Mouse (Mus musculus): Measurements from ENCODE around the gene B3galt5.
A peak's percentile ranks its signal among the peaks of the same experiment; 100 is the strongest.

The B3galt5 gene

GRCm38 (mm10) chr16:96348070-96348469 is 112.5 kb downstream of the B3galt5 start:
- no peak for DNase-seq

DNA sequence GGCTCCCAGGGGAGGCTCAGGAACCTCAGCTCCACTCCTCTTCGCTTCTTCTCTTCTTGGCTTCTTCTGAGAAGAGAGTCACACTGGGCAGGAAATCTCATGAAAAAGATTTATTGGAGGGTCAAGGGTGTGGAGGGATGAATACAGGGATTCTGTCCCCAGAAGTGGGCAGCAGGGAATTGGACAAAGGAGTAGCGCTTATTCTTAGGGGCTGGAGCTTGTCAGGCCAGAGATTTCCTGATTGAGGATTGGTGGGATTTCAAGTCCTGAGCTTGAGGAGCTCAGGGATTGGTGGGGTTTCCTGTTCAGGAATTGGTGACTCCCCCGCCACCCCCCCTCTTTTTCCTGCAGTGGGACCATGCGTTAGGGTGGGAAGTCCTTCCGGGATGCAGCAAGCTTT is 113.2 kb downstream of the B3galt5 start:
- no peak for DNase-seq

- no peak for DNase-seq
Observed at GRCm38 (mm10) chr16:96351520-96351919, 115.9 kb downstream of the B3galt5 start.

GRCm38 (mm10) chr16:96353296-96353896 is 117.8 kb downstream of the B3galt5 start:
- no peak for DNase-seq

- DNase-seq, result no peak
Observed at GRCm38 (mm10) chr16:96353996-96354395, 118.4 kb downstream of the B3galt5 start.

GRCm38 (mm10) chr16:96357903-96358302 is 122.3 kb downstream of the B3galt5 start:
- DNase-seq, result peak; percentile 34

GRCm38 (mm10) chr16:96361305-96362124 is 125.9 kb downstream of the B3galt5 start:
- no peak for DNase-seq

GRCm38 (mm10) chr16:96362873-96363272 is 127.3 kb downstream of the B3galt5 start:
- DNase-seq, result no peak

DNA sequence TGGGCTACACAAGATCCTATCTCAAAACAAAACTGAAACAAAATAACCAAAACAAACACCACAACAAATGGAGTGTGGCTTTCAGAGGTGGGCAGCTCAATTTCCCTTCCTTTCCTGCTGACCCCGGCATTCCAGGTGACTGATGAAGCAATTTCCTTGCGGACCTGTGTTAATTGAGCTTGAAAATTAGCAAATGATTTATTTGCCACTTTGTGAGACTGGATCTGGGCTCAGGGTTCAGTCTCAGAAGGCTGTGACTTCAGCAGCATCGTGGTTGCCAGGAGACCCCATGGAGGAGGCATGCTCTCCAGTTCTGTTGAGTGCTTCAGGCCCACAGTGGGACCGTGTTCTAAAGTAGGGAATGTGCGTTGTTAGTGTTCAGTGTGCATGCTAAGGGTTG is 127.7 kb downstream of the B3galt5 start:
- no peak for DNase-seq

DNA sequence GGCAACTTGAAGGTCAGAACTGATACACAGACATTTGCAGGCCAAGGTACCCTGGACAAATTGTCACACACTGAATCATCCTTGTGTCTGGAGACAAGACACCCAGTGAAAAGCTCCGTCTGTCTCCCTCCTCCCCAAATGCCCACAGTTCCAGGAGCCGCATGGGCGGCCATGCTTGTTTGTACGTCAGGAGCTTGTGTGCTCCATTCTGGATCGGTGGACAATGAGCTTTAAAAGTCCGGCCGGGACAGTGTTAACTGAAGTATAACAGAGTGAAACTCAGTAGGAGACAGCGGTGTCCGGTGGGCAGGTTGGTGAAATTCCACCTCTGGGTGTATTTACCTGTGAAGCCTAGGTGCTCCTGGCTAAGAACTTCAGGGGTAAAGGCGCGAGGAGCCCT is 129.3 kb downstream of the B3galt5 start:
- DNase-seq, result no peak

All from right cerebral cortex, postnatal 14 days (tissue).